Mouse (Mus musculus) embryonic facial prominence, embryonic 10.5 days (tissue): ENCODE measurements at regions not wholly inside any gene's neighbourhood (a gene's known extent, or its start where the extent isn't known, plus 50 kb on each side); places are given as distances from the start of the nearest gene placed in this dataset.

Source experiments
- DNase-seq: peaks from one replicate; pipeline ENCODE4 v3.0.0-alpha.2; 2017; ENCODE audit warnings: low spot score
- H3K27ac ChIP-seq: fragments of 300-500 bp; sonication (generic); replicated peaks from 2 replicates; pipeline ENCODE4 v1.5.1; 2016; ENCODE audit warnings: mild to moderate bottlenecking
- H3K27me3 ChIP-seq: fragments of 300-500 bp; sonication (generic); replicated peaks from 2 replicates; pipeline ENCODE4 v1.6.1; 2016; ENCODE audit warnings: low read depth, mild to moderate bottlenecking; ENCODE audit not compliant: poor library complexity, severe bottlenecking
- H3K36me3 ChIP-seq: fragments of 300-500 bp; sonication (generic); replicated peaks from 2 replicates; pipeline ENCODE4 v1.6.1; 2016; ENCODE audit warnings: mild to moderate bottlenecking, moderate library complexity
- H3K4me1 ChIP-seq: fragments of 300-500 bp; sonication (generic); 2 replicates; pipeline ENCODE4 v1.6.1; 2016
- H3K4me3 ChIP-seq: fragments of 300-500 bp; sonication (generic); 2 replicates; pipeline ENCODE4 v1.5.1; 2016; ENCODE audit warnings: mild to moderate bottlenecking, moderate library complexity
- H3K9me3 ChIP-seq: fragments of 300-500 bp; sonication (generic); 2 replicates; pipeline ENCODE4 v1.6.1; 2016; ENCODE audit warnings: mild to moderate bottlenecking
- WGBS: fragments of 180-500 bp; shearing (Covaris S2); methylation state at CpG from one replicate; pipeline ENCODE4 v1.1.7; 2016; 5-methylcytosine and 5-hydroxymethylcytosine counted together

DNA sequence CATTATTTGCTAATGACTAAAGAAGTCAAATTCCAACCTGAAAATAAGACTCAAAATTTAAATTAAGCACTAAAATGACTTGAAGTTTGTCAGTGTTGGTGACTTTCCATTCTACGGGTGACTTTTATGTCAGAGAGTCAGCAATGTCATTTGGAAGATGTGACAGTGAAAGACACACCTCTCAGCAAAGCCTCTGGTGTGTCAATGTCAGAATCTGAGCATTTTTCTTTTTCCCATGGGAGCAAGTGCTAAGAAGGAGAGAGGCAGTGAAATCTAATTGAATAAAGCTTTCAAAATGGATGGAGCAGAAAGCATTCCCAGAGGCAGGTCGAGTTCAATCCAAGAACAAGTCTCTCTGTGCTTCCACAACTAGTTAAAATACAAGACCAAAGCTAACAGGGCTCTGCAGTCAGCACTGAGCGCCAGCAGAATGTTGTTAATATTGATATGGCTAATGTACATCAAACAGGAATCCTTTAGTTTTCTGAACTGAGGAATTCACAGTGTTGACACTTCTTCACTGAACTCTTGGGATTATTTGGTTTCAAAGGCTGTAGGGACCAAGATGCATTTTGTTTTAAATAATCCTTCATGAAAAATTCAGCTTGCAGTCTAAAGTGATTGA is 170.4 kb upstream of the Megf9 start:
- no peaks in the 10 kb centered on the region for H3K27me3 ChIP-seq
- no peaks in the 10 kb centered on the region for H3K4me1 ChIP-seq
- no peaks in the 10 kb centered on the region for H3K36me3 ChIP-seq
- no peak overlapping the region for H3K4me3 ChIP-seq
- no peak for DNase-seq
- 78% methylated on average over 3 of the region's 3 CpGs for WGBS
- H3K9me3 ChIP-seq, result no peaks in the 10 kb centered on the region
- no peak overlapping the region for H3K27ac ChIP-seq

DNA sequence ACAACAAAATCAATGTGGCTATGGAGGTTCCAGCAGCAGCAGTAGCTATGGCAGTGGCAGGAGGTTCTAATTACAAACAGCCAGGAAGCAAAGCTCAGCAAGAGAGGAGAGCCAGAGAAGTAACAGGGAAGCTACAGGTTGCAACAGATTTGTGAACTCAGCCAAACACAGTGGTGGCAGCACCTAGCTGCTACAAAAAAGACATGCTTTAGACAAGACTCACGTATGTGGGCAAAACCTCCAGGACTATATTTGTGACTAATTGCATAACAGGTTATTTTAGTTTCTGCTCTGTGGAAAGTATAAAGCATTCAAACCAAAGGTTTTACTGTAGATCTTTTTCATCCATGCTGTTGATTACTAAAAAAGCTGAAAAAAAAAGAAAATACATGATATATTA is 166.1 kb upstream of the Megf9 start:
- Histone ChIP-seq H3K36me3 (no peaks in the 10 kb centered on the region), H3K27ac (no peak overlapping the region), H3K9me3 (no peaks in the 10 kb centered on the region), H3K4me3 (no peak overlapping the region), H3K4me1 (no peaks in the 10 kb centered on the region), H3K27me3 (no peaks in the 10 kb centered on the region)
- 75% methylated on average over 1 of the region's 1 CpGs for WGBS
- peak; percentile 9 for DNase-seq

DNA sequence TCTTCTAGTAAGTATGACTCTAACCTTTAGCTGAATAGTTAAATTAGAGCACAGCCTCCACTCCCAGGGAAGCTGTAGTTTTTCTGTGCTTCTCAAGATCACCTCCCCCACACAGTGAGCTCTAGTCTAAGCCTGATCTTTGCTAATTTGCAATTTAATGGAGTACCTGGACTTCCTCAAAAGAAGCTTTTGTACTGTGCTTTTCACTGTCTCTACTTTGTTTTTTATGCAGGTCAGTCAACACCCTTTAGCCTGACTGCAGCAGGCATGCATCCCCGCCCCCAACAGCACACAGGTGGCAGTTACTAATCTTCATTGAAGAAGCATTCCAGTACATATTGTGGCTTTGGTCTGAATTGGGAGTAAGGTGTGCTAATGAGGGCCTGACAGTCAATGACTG is 129.4 kb upstream of the Megf9 start:
- WGBS, result 85% methylated on average over 1 of the region's 1 CpGs
- DNase-seq, result no peak
- H3K9me3 ChIP-seq, result no peaks in the 10 kb centered on the region
- no peak overlapping the region for H3K4me3 ChIP-seq
- no peaks in the 10 kb centered on the region for H3K4me1 ChIP-seq
- H3K27ac ChIP-seq, result no peak overlapping the region
- H3K27me3 ChIP-seq, result no peaks in the 10 kb centered on the region
- no peaks in the 10 kb centered on the region for H3K36me3 ChIP-seq

DNA sequence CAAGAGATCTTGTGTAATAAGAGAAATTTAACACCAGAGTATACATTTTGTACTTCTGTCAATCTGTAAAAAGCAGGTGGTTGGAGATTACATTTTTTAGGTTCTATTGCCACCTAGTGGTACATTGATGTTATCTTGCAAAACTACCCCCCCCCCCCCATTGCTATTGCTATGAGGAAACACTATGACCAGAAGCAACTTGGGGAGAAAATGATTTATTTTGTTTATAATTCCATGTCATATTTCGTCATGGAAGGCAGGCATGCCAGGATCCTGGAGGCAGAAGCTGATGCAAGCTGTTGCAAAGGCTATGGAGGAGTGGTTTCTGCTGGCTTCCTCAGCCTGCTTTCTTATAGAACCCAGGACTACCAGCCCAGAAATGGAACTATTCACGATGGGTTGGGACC is 86.6 kb upstream of the Megf9 start:
- no peaks in the 10 kb centered on the region for H3K36me3 ChIP-seq
- no peak overlapping the region for H3K4me3 ChIP-seq
- 58% methylated on average over 2 of the region's 2 CpGs for WGBS
- no peak overlapping the region for H3K27ac ChIP-seq
- H3K27me3 ChIP-seq, result no peaks in the 10 kb centered on the region
- no peak for DNase-seq
- no peaks in the 10 kb centered on the region for H3K4me1 ChIP-seq
- H3K9me3 ChIP-seq, result no peaks in the 10 kb centered on the region

GRCm38 (mm10) chr4:70619636-70620287 is 85.0 kb upstream of the Megf9 start:
- Histone ChIP-seq H3K9me3 (no peaks in the 10 kb centered on the region), H3K27me3 (no peaks in the 10 kb centered on the region), H3K4me3 (no peak overlapping the region), H3K27ac (no peak overlapping the region), H3K36me3 (no peaks in the 10 kb centered on the region), H3K4me1 (no peaks in the 10 kb centered on the region)
- whole genome bisulfite sequencing, result 90% methylated on average over 8 of the region's 8 CpGs
- no peak for DNase-seq

DNA sequence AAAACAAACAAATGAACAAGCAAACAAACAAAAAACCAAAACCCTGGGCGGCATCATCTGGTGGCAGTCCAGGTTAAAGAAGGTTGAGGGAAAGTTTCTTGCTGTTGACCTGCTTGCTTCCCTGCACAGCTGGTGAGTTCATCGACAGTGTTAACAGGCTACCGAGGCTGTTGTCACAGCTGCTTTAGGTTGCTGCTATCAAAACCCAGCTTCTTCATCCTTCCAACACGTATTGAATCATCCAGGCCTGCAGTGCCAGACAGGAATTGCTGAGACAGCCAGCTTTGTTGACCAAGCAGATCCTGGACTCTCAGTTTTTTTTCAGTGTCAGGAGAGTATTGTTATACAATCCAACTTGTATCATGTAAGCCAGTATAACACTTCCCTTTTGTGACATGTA is 81.0 kb upstream of the Megf9 start:
- Histone ChIP-seq H3K4me1 (no peaks in the 10 kb centered on the region), H3K36me3 (no peaks in the 10 kb centered on the region), H3K9me3 (no peaks in the 10 kb centered on the region), H3K27me3 (no peaks in the 10 kb centered on the region), H3K4me3 (no peak overlapping the region), H3K27ac (no peak overlapping the region)
- WGBS, result 52% methylated on average over 4 of the region's 4 CpGs
- no peak for DNase-seq

DNA sequence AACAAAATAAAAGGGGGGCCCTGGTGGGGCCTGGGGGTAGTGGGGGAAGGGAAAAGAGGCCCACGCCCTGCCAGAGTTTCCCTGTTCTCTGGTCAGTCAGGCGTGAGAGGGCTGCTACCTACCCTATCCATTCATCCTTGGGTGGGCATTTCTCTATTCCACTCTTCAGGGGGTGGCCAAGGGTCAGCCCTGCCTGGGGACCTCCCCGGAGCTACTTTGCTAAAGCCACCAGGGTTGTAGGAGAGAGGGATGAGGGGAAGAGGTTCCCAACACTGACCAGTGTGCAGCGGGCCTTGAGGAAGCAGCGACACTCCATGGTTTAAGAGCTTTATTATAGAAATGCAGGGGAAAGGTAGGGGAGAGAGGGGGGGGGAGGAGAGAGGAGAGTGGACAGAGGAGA is 79.6 kb upstream of the Megf9 start:
- 60% methylated on average over 5 of the region's 5 CpGs for WGBS
- H3K4me3 ChIP-seq, result no peak overlapping the region
- H3K27me3 ChIP-seq, result no peaks in the 10 kb centered on the region
- no peak overlapping the region for H3K27ac ChIP-seq
- DNase-seq, result no peak
- H3K36me3 ChIP-seq, result no peaks in the 10 kb centered on the region
- no peaks in the 10 kb centered on the region for H3K4me1 ChIP-seq
- no peaks in the 10 kb centered on the region for H3K9me3 ChIP-seq

GRCm38 (mm10) chr4:70603209-70603852 is 68.5 kb upstream of the Megf9 start:
- no peak overlapping the region for H3K4me3 ChIP-seq
- WGBS, result 24% methylated on average over 3 of the region's 3 CpGs
- H3K27me3 ChIP-seq, result 0 out of 2 replicates have a peak, but pooled peaks cover 7% of the 10 kb centered on the region
- H3K9me3 ChIP-seq, result no peaks in the 10 kb centered on the region
- no peaks in the 10 kb centered on the region for H3K36me3 ChIP-seq
- no peaks in the 10 kb centered on the region for H3K4me1 ChIP-seq
- H3K27ac ChIP-seq, result no peak overlapping the region
- DNase-seq, result peak; percentile 56

- Histone ChIP-seq H3K27me3 (0 out of 2 replicates have a peak, but pooled peaks cover 3% of the 10 kb centered on the region), H3K4me3 (no peak overlapping the region), H3K36me3 (no peaks in the 10 kb centered on the region), H3K4me1 (no peaks in the 10 kb centered on the region), H3K27ac (no peak overlapping the region), H3K9me3 (no peaks in the 10 kb centered on the region)
- WGBS, result 21% methylated on average over 4 of the region's 4 CpGs
- no peak for DNase-seq
Observed at GRCm38 (mm10) chr4:70601301-70601700, 66.5 kb upstream of the Megf9 start.
